Mouse (Mus musculus) frontal cortex, postnatal 14 days (tissue): ENCODE results near the gene Pdhx.

ENCODE experiments used
- DNase-seq, 2 experiments: peaks; one replicate each; pipeline ENCODE4 v3.0.0; 2022; ENCODE audit warnings: low spot score in 2 of 2

The Pdhx gene

GRCm38 (mm10) chr2:103062865-103063264 lies 10.4 kb downstream of the Pdhx start:
- DNase-seq, result no peak

- no peak for DNase-seq
Observed at GRCm38 (mm10) chr2:103058266-103058665, 15.0 kb downstream of the Pdhx start.

- DNase-seq, result no peak
Observed at GRCm38 (mm10) chr2:103055820-103056219, 17.5 kb downstream of the Pdhx start.

- no peak for DNase-seq
Observed at GRCm38 (mm10) chr2:103051937-103052893, 21.1 kb downstream of the Pdhx start.

GRCm38 (mm10) chr2:103045286-103045685 lies 28.0 kb downstream of the Pdhx start:
- no peak for DNase-seq

- DNase-seq, result no peak
Observed at GRCm38 (mm10) chr2:103040896-103041295, 32.4 kb downstream of the Pdhx start.

- no peak for DNase-seq
Observed at GRCm38 (mm10) chr2:103037831-103038230, 35.5 kb downstream of the Pdhx start.

- DNase-seq, result no peak
Observed at GRCm38 (mm10) chr2:103022728-103023127, 50.6 kb downstream of the Pdhx start.

GRCm38 (mm10) chr2:103020191-103020987 lies 52.9 kb downstream of the Pdhx start:
- no peak for DNase-seq

GRCm38 (mm10) chr2:103018817-103019494 lies 54.4 kb downstream of the Pdhx start:
- no peak for DNase-seq

GRCm38 (mm10) chr2:103017391-103017824 lies 55.9 kb downstream of the Pdhx start:
- no peak for DNase-seq

- no peak for DNase-seq
Observed at GRCm38 (mm10) chr2:103016089-103016488, 57.2 kb downstream of the Pdhx start.

- no peak for DNase-seq
Observed at GRCm38 (mm10) chr2:103012782-103013575, 60.3 kb downstream of the Pdhx start.

- no peak for DNase-seq
Observed at GRCm38 (mm10) chr2:103008221-103008620, 65.1 kb downstream of the Pdhx start.

GRCm38 (mm10) chr2:103004599-103004998 lies 68.7 kb downstream of the Pdhx start:
- DNase-seq, result no peak

GRCm38 (mm10) chr2:102999153-102999575 lies 74.1 kb downstream of the Pdhx start:
- no peak for DNase-seq

GRCm38 (mm10) chr2:102998356-102998755 lies 75.0 kb downstream of the Pdhx start:
- no peak for DNase-seq

- DNase-seq, result no peak
Observed at GRCm38 (mm10) chr2:102997874-102998273, 75.4 kb downstream of the Pdhx start.

- DNase-seq, result no peak
Observed at GRCm38 (mm10) chr2:102993841-102994607, 79.3 kb downstream of the Pdhx start.

- DNase-seq, result no peak
Observed at GRCm38 (mm10) chr2:102992405-102992804, 80.9 kb downstream of the Pdhx start.
